Mouse (Mus musculus): Measurements from ENCODE around the gene Ddx42. TPM values are rescaled to one million over a fixed set of nuclear protein-coding genes. Genes with fewer than 3 reads are reported as not detected.
A peak's percentile ranks its signal among the peaks of the same experiment; 100 is the strongest.
"Not testable (repeated sequence)": the region's sequence is repeated elsewhere in the genome, so short reads cannot be mapped to it uniquely, and the experiment has no call there.

Ddx42 gene
- total RNA-seq, 4 experiments from 2014 or later: 24.7 to 30.7 (median 27.3) TPM

DNA sequence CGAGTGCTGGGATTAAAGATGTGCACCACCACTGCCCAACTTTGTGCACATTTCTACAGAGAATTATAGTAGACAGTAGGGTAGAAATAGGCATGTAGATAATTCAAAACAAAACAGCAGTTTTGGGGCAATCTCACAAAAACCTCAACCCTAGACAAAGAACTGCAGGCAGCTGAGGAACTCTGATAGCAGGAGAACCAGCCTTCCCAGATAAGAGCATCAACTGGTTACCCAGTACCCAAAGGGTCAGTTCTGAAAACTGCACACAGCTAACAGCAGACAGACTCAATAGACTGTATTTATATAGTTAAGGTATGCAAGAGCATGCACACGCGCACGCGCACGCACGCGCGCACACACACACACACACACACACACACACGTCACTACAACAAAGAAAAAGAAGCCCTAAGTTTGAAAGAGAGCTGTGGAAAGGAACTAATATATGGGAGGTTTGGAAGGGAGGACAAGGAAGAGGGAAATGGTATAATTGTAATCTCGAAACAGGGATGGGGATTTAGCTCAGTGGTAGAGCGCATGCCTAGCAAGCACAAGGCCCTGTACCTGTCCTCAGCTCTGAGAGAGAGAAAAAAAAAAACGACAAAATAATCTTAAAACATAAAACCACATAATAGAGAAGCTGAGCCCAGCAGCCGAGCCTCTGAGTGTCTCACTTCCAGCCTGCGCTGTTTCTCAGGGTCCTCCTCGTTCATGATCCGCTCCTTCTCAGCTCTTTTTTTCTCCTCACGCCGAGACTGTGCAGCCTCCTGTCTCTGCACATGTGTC is 15.2 kb upstream of the Ddx42 start:
- no peak for DNase-seq (ENCODE audit: low spot score)

GRCm38 (mm10) chr11:106202123-106202465 is 14.6 kb upstream of the Ddx42 start, which contains the start of gene Strada:
TSS of gene Strada (minus strand) at chr11:106202168.
- no peak for DNase-seq (ENCODE audit: low spot score)

DNA sequence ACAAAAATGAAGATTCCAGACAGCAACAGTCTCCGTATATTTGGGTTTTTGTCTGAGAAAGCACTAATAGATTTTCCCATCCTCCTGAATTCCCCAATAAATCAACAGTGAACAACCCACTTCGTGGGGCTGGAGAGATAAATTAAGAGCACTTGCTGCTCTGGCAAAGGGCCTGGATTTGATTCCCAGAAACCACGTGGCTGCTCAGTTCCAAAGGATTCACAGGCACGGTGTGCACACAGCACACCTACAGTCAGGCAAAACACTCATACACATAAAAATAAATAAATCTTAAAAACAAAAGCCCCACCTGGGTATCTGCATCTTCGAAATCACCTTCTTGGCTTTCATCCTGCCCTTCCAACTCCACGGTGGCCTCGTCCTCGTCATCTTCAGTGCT is 4.0 kb upstream of the Ddx42 start:
- peak; percentile 22 for DNase-seq (ENCODE audit: low spot score)

- DNase-seq (ENCODE audit: low spot score): no peak
These were observed 1.9 kb upstream of the Ddx42 start for GRCm38 (mm10) chr11:106214856-106215255.

GRCm38 (mm10) chr11:106215450-106215859 is 1.3 kb upstream of the Ddx42 start:
- DNase-seq (ENCODE audit: low spot score): no peak

DNA sequence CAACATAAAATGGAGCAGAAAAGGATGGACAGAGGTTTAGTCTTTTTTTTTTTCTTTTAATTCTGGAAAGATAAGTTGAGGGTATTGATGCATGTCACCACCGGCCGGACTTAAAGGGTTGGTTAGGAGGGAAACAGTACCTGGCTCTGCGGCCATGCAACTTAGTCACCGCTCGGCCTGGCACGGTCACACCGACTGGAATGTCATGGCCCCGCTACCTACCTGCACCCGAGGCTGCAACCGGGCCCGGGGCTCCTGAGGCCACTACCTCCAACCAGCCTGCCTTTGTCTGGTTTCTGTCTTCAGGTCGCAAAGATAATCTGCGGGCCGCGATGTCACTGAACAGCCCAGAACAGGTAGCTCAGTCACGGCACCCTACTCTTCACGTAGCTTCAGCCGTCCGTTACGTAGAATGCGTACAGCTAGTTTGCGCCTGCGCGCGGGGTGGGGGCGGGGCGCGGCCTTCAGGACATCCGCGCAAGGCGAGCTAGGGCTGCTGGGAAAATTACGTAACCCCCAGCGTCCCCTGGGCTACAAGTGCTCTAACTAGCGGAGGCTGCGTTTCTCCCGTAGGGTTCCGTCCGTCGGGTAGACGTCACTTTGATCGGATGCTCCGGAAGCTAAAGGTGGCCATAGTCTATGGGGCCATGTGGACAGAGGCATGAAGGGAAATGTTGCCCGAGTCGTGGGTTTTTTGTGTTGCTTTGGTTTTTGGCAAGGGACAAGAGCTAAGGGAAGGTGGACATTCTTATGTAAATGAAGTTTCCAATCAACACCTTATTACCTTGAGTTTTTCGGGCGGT is 598 bp upstream of the Ddx42 start, which contains the start of gene Ccdc47:
Gene Ccdc47, minus strand, starts transcription at position 418 of the 803 bp plus-strand sequence.
- peak; percentile 97 for DNase-seq (ENCODE audit: low spot score)

GRCm38 (mm10) chr11:106220603-106221002 is 3.9 kb downstream of the Ddx42 start:
- no peak for DNase-seq (ENCODE audit: low spot score)

GRCm38 (mm10) chr11:106233978-106234377 is 17.3 kb downstream of the Ddx42 start:
- DNase-seq (ENCODE audit: low spot score): not testable (repeated sequence)

GRCm38 (mm10) chr11:106246834-106247233 is 30.1 kb downstream of the Ddx42 start:
- DNase-seq (ENCODE audit: low spot score): no peak

DNA sequence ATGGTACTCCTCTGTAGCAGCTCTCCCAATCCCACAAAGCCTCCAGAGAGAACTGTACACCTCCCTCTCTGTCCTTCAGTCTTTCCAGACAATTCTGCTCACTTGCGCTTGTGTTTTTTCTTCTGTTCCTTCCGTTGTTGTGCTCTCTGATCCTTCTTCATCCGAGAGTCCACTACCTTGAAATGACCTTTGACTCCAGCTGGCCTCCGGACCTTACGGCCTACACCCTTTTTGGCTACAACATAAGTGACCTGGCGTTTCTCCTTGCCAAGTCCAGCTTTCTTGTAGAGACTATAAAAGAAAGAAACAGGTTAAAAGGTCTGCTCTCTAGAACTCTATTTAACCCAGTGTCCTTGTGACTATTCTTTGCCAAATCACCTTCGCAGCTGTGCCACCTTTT is 32.6 kb downstream of the Ddx42 start:
- no peak for DNase-seq (ENCODE audit: low spot score)

- no peak for DNase-seq (ENCODE audit: low spot score)
These were observed 38.0 kb downstream of the Ddx42 start for GRCm38 (mm10) chr11:106254767-106255166.

- no peak for DNase-seq (ENCODE audit: low spot score)
These were observed 38.4 kb downstream of the Ddx42 start for GRCm38 (mm10) chr11:106255174-106255573.

DNA sequence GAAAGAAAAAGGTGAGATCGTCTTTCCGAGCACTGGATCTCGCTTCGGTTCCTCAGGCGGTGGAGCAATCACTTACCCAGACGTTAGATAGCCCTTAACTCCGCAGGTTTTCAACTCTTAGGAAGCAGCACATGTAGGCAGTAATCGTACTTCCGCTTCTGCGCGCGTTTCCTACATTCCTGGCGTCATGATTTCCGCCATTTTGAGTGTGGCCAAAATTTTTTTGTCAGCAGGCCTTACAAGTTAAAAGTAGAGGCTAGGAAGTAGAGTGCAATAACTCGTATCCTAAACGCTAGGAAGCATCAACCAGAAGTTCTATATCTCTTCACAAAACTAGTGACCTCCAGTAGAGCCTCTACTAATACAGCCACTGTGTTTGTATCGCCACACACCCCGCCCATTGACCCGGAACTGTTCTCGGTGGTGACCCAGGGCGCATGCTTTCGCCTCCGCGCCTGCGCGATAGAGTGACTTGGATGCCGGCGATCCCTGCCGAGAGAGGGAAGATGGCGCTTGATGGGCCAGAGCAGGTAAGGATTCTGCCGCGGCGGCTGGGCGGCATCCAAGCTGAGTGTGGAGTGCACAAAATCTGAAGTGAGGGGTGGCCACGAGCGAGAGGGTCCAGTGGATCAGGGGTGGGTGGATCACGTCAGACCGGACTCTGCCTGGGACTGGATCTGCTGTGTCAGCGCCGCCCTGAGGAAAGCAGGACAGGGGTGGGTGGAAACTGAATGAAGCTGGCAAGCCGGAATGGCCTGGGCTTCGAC is 39.1 kb downstream of the Ddx42 start, which contains the start of the genes Ftsj3 and Psmc5:
Gene Ftsj3, minus strand, starts transcription at position 395 of the 767 bp plus-strand sequence.
Gene Psmc5, plus strand, starts transcription at position 470 of the 767 bp plus-strand sequence.
- peak; percentile 99 for DNase-seq (ENCODE audit: low spot score)

DNA sequence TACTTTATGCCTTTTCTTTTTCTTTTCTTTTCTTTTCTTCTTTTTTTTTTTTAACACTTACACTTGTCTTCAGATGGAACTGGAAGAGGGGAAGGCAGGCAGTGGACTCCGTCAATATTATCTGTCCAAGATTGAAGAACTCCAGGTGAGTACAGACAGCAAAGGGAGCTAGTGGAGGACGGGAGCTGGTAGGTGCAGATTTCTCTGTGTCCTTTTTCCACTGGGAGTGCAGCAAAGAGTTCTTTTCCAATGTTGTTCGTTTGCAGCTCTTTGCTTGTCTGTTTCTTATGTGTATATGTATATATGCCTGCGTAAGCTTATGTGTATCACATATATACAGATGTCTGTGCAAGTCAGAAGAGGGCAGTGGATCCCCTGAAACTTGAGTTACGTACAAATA is 40.0 kb downstream of the Ddx42 start:
- DNase-seq (ENCODE audit: low spot score): no peak

- DNase-seq (ENCODE audit: low spot score): no peak
These were observed 44.2 kb downstream of the Ddx42 start for GRCm38 (mm10) chr11:106260826-106261450.

DNA sequence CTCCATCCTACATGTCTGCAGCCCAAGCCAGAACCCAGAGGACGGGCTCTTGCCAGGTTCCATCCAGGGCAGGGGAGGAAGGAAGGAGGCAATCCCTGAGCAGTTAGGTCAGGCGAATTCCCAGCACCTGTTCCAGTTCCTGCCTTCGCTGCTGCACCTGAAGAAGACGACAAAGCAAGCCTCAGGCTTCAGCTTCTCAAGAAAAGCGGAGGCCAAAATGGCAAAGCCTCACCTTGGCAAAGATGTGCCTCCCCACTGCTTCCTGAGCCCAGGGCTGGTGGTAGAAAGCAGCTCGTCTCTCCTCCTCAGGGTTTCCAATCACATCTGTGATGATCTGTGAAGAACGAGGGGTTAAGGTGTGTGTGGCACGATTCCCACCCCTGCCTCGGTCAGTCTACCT is 47.2 kb downstream of the Ddx42 start:
- DNase-seq (ENCODE audit: low spot score): no peak

- DNase-seq (ENCODE audit: low spot score): no peak
These were observed 48.3 kb downstream of the Ddx42 start for GRCm38 (mm10) chr11:106264988-106265387.

GRCm38 (mm10) chr11:106265570-106265969 is 48.8 kb downstream of the Ddx42 start:
- no peak for DNase-seq (ENCODE audit: low spot score)

DNA sequence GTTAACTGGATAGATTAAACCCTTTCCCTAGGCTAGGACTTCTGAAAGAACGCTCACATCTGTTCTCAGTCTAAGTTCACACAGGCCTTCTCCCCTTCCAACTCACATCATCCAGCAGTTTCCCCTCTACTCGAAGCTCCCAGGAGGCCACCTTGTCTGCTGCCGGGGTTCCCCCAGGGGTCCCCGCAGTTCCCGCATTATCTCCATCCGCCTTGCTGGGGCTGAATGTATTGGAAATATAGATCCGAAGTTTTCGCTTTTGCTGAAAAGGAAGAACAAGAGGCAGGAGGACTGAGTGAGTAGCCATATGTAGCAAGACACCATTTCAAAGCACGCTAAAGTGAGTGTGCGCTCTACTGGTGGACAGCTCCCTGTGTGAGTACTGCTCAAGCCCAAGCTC is 49.7 kb downstream of the Ddx42 start:
- no peak for DNase-seq (ENCODE audit: low spot score)

DNA sequence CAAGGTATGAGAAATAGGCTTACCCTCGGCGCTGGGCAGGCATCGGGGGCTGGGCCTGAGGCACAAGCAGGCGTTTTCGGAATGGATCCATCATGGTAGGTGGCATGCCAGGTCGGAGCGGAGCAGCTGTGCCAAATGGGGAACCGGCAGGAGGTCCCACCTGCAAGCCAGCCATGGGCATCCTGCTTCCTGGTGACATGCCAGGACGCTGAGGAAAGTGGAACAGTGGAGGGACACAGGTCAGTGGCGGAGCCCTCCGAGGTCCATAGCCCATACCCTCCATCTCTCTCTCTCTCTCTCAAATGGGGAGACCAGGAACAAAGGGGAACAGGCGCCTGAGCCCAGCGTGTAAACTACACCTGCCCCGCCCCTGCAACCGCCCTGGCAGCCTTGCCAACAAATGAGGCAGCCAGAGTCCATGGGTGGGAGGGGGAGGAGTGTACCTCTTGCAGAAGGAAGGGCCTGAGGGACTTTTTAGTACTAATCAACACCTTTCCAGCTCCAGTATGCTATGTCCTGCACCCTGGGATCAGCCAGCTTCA is 50.7 kb downstream of the Ddx42 start:
- no peak for DNase-seq (ENCODE audit: low spot score)

DNA sequence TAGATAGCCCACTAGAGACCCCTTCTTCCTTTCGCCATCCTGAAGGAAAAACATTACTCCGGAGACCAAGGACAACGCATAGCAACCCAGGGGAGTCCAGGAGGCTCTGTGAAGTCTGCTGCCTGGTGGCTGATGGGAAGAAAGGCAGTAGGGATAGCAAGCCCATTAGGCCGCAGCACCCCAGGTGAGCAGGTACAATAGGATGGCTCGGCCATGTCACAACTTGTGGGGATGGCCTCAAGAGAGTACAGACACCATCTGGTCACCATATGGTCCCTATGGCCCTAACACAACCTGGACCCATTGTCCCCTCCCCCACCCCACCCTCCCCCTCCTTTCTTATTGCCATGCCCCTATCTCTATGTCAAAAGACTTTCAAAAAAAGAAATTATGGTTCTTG is 51.1 kb downstream of the Ddx42 start:
- no peak for DNase-seq (ENCODE audit: low spot score)

Data from heart, adult 8-10 months (tissue).